Mouse (Mus musculus): ENCODE results near the gene Emilin2. TPM values are rescaled to one million over a fixed set of nuclear protein-coding genes. Genes with fewer than 3 reads are reported as not detected.

The Emilin2 gene
- total and polyA plus RNA-seq, 3 experiments, result 0.34 to 0.38 TPM; not detected in 1

GRCm38 (mm10) chr17:71225091-71225490 is 86.7 kb downstream of the Emilin2 start:
- Histone ChIP-seq H3K79me2 (replicated peaks; ENCODE audit: control insufficient read depth, extremely low read depth, insufficient read depth, poor library complexity, severe bottlenecking) (0 out of 2 replicates have a peak, but pooled peaks cover 4% of the 10 kb centered on the region), H3K27me3 (replicated peaks) (no peaks in the 10 kb centered on the region), H3K4me3 (replicated peaks in 1 of 3; ENCODE audit: low read depth in 2 of 3, low read length in 2 of 3, poor library complexity in 1 of 3) (no peak overlapping the region), H3K36me3 (replicated peaks in 1 of 2; ENCODE audit: control insufficient read depth in 1 of 2, insufficient read depth in 1 of 2, low read length in 1 of 2) (peaks cover 6 to 36% of the 10 kb centered on the region in 2 experiments), H3K4me1 (ENCODE audit: control insufficient read depth in 1 of 2, insufficient read depth in 2 of 2) (peaks cover 20 to 60% of the 10 kb centered on the region in 2 experiments), H3K27ac (ENCODE audit: insufficient read depth, low read depth) (peak overlapping the region; percentile 87), H3K9me3 (replicated peaks; ENCODE audit: low read length) (no peaks in the 10 kb centered on the region), H3K4me2 (ENCODE audit: insufficient read depth, low read depth, poor library complexity, severe bottlenecking) (peak overlapping the region; percentile 83), H3K9ac (ENCODE audit: insufficient read depth, low read depth) (peak overlapping the region; percentile 49; the same call in 1 of the 2 replicates)
- dilution Hi-C loops (cut with MboI; ENCODE audit: extremely low pct_ligation_motif_present, extremely low pct_unique_long_range_greater_than_20kb, low sequenced_read_pairs), result no loop called here
- TF ChIP-seq BHLHE40 (IDR thresholded peaks at IDR 0.05; ENCODE audit: low read depth, low read length), result no peak
- no peak for TF ChIP-seq GABPA (IDR thresholded peaks at IDR 0.05; ENCODE audit: insufficient replicate concordance, low read depth, low read length)
- no peak for TF ChIP-seq E2F4 (IDR thresholded peaks at IDR 0.05; ENCODE audit: insufficient replicate concordance, low read depth, low read length)
- no peak for TF ChIP-seq PAX5 (IDR thresholded peaks at IDR 0.05; ENCODE audit: low read length)
- no peak for TF ChIP-seq MYC (IDR thresholded peaks at IDR 0.05; ENCODE audit: low read depth, low read length)
- TF ChIP-seq ZKSCAN1 (IDR thresholded peaks at IDR 0.05; ENCODE audit: borderline replicate concordance, low read depth, low read length), result no peak
- TF ChIP-seq NRF1 (IDR thresholded peaks at IDR 0.05; ENCODE audit: low read depth, low read length), result no peak
- TF ChIP-seq CTCF (conservative IDR thresholded peaks at IDR 0.05 in 1 of 2, IDR thresholded peaks at IDR 0.05 in 1 of 2; ENCODE audit: low read depth in 2 of 2, low read length in 2 of 2), result peak; percentile 76 to 82
- no peak for TF ChIP-seq ELF1 (IDR thresholded peaks at IDR 0.05; ENCODE audit: low read depth, low read length)
- TF ChIP-seq HCFC1 (IDR thresholded peaks at IDR 0.05; ENCODE audit: low read depth, low read length), result no peak
- TF ChIP-seq MXI1 (IDR thresholded peaks at IDR 0.05; ENCODE audit: low read depth, low read length), result no peak
- TF ChIP-seq POLR2AphosphoS2 (IDR thresholded peaks at IDR 0.05; ENCODE audit: low read depth, low read length), result no peak
- TF ChIP-seq RAD21 (IDR thresholded peaks at IDR 0.05; ENCODE audit: low read depth, low read length), result peak; percentile 43
- TF ChIP-seq ZNF384 (IDR thresholded peaks at IDR 0.05; ENCODE audit: low read depth, low read length), result no peak
- TF ChIP-seq JUN (IDR thresholded peaks at IDR 0.05; ENCODE audit: insufficient read depth, low read depth, low read length), result no peak
- no peak for TF ChIP-seq USF1 (IDR thresholded peaks at IDR 0.05; ENCODE audit: low read depth, low read length)
- TF ChIP-seq JUND (conservative IDR thresholded peaks at IDR 0.05; ENCODE audit: low read depth, low read length), result no peak
- TF ChIP-seq EP300 (IDR thresholded peaks at IDR 0.05; ENCODE audit: low read length), result no peak
- peak; percentile 63 for TF ChIP-seq SMC3 (IDR thresholded peaks at IDR 0.05; ENCODE audit: low read depth, low read length)
- in situ Hi-C loops (cut with MboI; ENCODE audit: low pct_ligation_motif_present, low pct_unique_long_range_greater_than_20kb, low sequenced_read_pairs), result no loop called here
- DNase-seq (ENCODE audit: extremely low read depth), result peak; percentile 73

DNA sequence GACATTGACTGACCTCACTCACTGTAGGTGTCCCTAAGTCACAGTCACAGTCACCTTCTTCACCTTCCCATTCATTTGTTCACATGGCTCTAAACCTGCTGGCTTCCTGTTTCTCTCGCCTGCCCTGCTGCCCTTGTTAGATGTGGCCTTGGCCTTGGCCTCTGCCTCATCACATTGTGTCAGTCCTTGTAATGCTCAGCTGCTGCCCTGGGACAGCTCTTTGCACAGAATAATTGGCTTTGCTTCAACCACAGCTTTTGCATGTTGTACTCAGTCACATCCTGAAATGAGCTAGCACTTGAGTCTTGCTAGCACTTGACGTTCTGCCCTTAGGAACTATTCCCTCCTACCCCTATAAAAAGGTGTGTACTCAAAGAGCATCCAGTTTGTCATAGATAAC is 87.3 kb downstream of the Emilin2 start:
- peaks cover 2 to 31% of the 10 kb centered on the region in 2 experiments for H3K36me3 ChIP-seq (replicated peaks in 1 of 2; ENCODE audit: control insufficient read depth in 1 of 2, insufficient read depth in 1 of 2, low read length in 1 of 2)
- peak; percentile 90 for DNase-seq (ENCODE audit: extremely low read depth)
- dilution Hi-C loops (cut with MboI; ENCODE audit: extremely low pct_ligation_motif_present, extremely low pct_unique_long_range_greater_than_20kb, low sequenced_read_pairs) (no loop called here), in situ Hi-C loops (cut with MboI; ENCODE audit: low pct_ligation_motif_present, low pct_unique_long_range_greater_than_20kb, low sequenced_read_pairs) (no loop called here)
- H3K27me3 ChIP-seq (replicated peaks), result no peaks in the 10 kb centered on the region
- H3K27ac ChIP-seq (ENCODE audit: insufficient read depth, low read depth), result peak overlapping the region; percentile 87
- peak overlapping the region; percentile 83; the same call in 1 of the 2 replicates for H3K4me2 ChIP-seq (ENCODE audit: insufficient read depth, low read depth, poor library complexity, severe bottlenecking)
- no peak overlapping the region for H3K4me3 ChIP-seq (replicated peaks in 1 of 3; ENCODE audit: low read depth in 2 of 3, low read length in 2 of 3, poor library complexity in 1 of 3)
- H3K79me2 ChIP-seq (replicated peaks; ENCODE audit: control insufficient read depth, extremely low read depth, insufficient read depth, poor library complexity, severe bottlenecking), result 0 out of 2 replicates have a peak, but pooled peaks cover 4% of the 10 kb centered on the region
- peak overlapping the region; percentile 49; the same call in 1 of the 2 replicates for H3K9ac ChIP-seq (ENCODE audit: insufficient read depth, low read depth)
- peaks cover 20 to 64% of the 10 kb centered on the region in 2 experiments for H3K4me1 ChIP-seq (ENCODE audit: control insufficient read depth in 1 of 2, insufficient read depth in 2 of 2)
- no peaks in the 10 kb centered on the region for H3K9me3 ChIP-seq (replicated peaks; ENCODE audit: low read length)
- TF ChIP-seq GABPA (IDR thresholded peaks at IDR 0.05; ENCODE audit: insufficient replicate concordance, low read depth, low read length) (no peak), ETS1 (conservative IDR thresholded peaks at IDR 0.05; ENCODE audit: low read depth, low read length) (peak; percentile 95), PAX5 (IDR thresholded peaks at IDR 0.05; ENCODE audit: low read length) (no peak), ELF1 (IDR thresholded peaks at IDR 0.05; ENCODE audit: low read depth, low read length) (peak; percentile 81), CTCF (conservative IDR thresholded peaks at IDR 0.05 in 1 of 2, IDR thresholded peaks at IDR 0.05 in 1 of 2; ENCODE audit: low read depth in 2 of 2, low read length in 2 of 2) (no peak), POLR2AphosphoS2 (IDR thresholded peaks at IDR 0.05; ENCODE audit: low read depth, low read length) (no peak), RAD21 (IDR thresholded peaks at IDR 0.05; ENCODE audit: low read depth, low read length) (no peak; the same call in 1 of the 2 replicates), EP300 (IDR thresholded peaks at IDR 0.05; ENCODE audit: low read length) (peak; percentile 89), TCF12 (IDR thresholded peaks at IDR 0.05; ENCODE audit: low read depth, low read length) (peak; percentile 70), ZC3H11A (IDR thresholded peaks at IDR 0.05; ENCODE audit: low read depth, low read length) (no peak), BHLHE40 (IDR thresholded peaks at IDR 0.05; ENCODE audit: low read depth, low read length) (peak; percentile 84), CHD2 (IDR thresholded peaks at IDR 0.05; ENCODE audit: low read length) (no peak), KAT2A (IDR thresholded peaks at IDR 0.05; ENCODE audit: insufficient replicate concordance, low read length) (no peak), NRF1 (IDR thresholded peaks at IDR 0.05; ENCODE audit: low read depth, low read length) (peak; percentile 35; the same call in 1 of the 2 replicates), ZKSCAN1 (IDR thresholded peaks at IDR 0.05; ENCODE audit: borderline replicate concordance, low read depth, low read length) (no peak), ZMIZ1 (IDR thresholded peaks at IDR 0.05; ENCODE audit: low read depth, low read length) (peak; percentile 8; the same call in 1 of the 2 replicates), IRF4 (IDR thresholded peaks at IDR 0.05; ENCODE audit: low read depth, low read length) (peak; percentile 92), NELFE (IDR thresholded peaks at IDR 0.05; ENCODE audit: low read depth, low read length) (no peak), HCFC1 (IDR thresholded peaks at IDR 0.05; ENCODE audit: low read depth, low read length) (no peak; the same call in 1 of the 2 replicates), MAZ (IDR thresholded peaks at IDR 0.05; ENCODE audit: low read depth, low read length) (no peak), MAFK (IDR thresholded peaks at IDR 0.05; ENCODE audit: insufficient replicate concordance, low read length) (peak; percentile 85), MYC (IDR thresholded peaks at IDR 0.05; ENCODE audit: low read depth, low read length) (peak; percentile 74; the same call in 1 of the 2 replicates)

Data from CH12.LX (cell line).